ENCODE assay signal across 8 mouse cellular contexts in genomic region chr2:135659391-135660180, GRCm38 (mm10). TPM values are rescaled to one million over a fixed set of nuclear protein-coding genes. Genes with fewer than 3 reads are reported as not detected.
DNase-seq lines count a peak whose midpoint lies in the region; ATAC-seq and TF ChIP-seq lines count a peak whose summit lies in the region.

No protein-coding gene starts in this region.

- intact Hi-C loops in heart, postnatal 25 days (cut with DNase I), result loop anchor here (1.0 to 5.0 kb wide), 5 partner anchors 53 to 268 kb away; no protein-coding TSS in a partner anchor

- no peaks in the 10 kb centered on the region for H3K36me3 ChIP-seq in forebrain, embryonic 16.5 days (ENCODE audit: control insufficient read depth, insufficient read depth)
- H3K36me3 ChIP-seq in lung, embryonic 15.5 days, result no peaks in the 10 kb centered on the region

- peaks cover 11% of the 10 kb centered on the region for H3K4me1 ChIP-seq in forebrain, embryonic 16.5 days (replicated peaks; ENCODE audit: control insufficient read depth, insufficient read depth, low read length)
- H3K4me1 ChIP-seq in lung, embryonic 15.5 days, result 0 out of 2 replicates have a peak, but pooled peaks cover 6% of the 10 kb centered on the region

- peak overlapping the region; percentile 82 for H3K4me3 ChIP-seq in forebrain, embryonic 16.5 days (replicated peaks; ENCODE audit: low read length)
- peak overlapping the region; percentile 55 for H3K4me3 ChIP-seq in layer of hippocampus, adult 2 months
- H3K4me3 ChIP-seq in lung, embryonic 15.5 days, result peak overlapping the region; percentile 82

- peak; percentile 65 for DNase-seq in ES-CJ7 (ENCODE audit: low read depth, low spot score)
- DNase-seq in cerebellum, adult 11 months, result peak; percentile 73
- DNase-seq in heart, postnatal 25 days (ENCODE audit: low spot score), result peak; percentile 35
- peak in 1 of 2 experiments; percentile 12 for DNase-seq in layer of hippocampus, adult 2 months (ENCODE audit: low spot score in 2 of 2)
- peak; percentile 18 for DNase-seq in ovary, postnatal 10 days (ENCODE audit: low spot score)
- peak; percentile 79 for DNase-seq in thymus, postnatal 14 days

- TF ChIP-seq CTCF in layer of hippocampus, adult 2 months (conservative IDR thresholded peaks at IDR 0.05), result peak; percentile 35; the same call in 1 of the 2 replicates

- peak overlapping the region; percentile 93 for H3K27ac ChIP-seq in forebrain, embryonic 16.5 days (ENCODE audit: low read length)
- H3K27ac ChIP-seq in layer of hippocampus, adult 2 months, result peak overlapping the region; percentile 85
- H3K27ac ChIP-seq in lung, embryonic 15.5 days, result peak overlapping the region; percentile 96

- WGBS in forebrain, embryonic 16.5 days, result under 1% methylated on average over 61 of the region's 97 CpGs
- 1% methylated on average over 52 of the region's 97 CpGs for WGBS in lung, embryonic 15.5 days

- H3K9ac ChIP-seq in forebrain, embryonic 16.5 days (replicated peaks; ENCODE audit: low read depth, low read length), result peak overlapping the region; percentile 88
- H3K9ac ChIP-seq in lung, embryonic 15.5 days, result peak overlapping the region; percentile 93

- peak overlapping the region; percentile 77 for H3K4me2 ChIP-seq in forebrain, embryonic 16.5 days (ENCODE audit: low read length)
- H3K4me2 ChIP-seq in lung, embryonic 15.5 days, result peak overlapping the region; percentile 88

- peak; percentile 45 for ATAC-seq in forebrain, embryonic 16.5 days
- peak; percentile 40 for ATAC-seq in lung, embryonic 15.5 days (ENCODE audit: borderline replicate concordance, extremely low read depth, low FRiP score, low TSS enrichment)

- H3K27me3 ChIP-seq in forebrain, embryonic 16.5 days (replicated peaks; ENCODE audit: control insufficient read depth, insufficient read depth, low read length), result no peaks in the 10 kb centered on the region
- H3K27me3 ChIP-seq in lung, embryonic 15.5 days, result no peaks in the 10 kb centered on the region

- no peaks in the 10 kb centered on the region for H3K9me3 ChIP-seq in forebrain, embryonic 16.5 days (ENCODE audit: control insufficient read depth, low read length)
- no peaks in the 10 kb centered on the region for H3K9me3 ChIP-seq in lung, embryonic 15.5 days

RNA-seq across cellular contexts. Expression of gene Plcb4, which starts 0.8 kb away (rescaled TPM):
- polyA plus RNA-seq in forebrain, embryonic 16.5 days (2015; fragmentation: Nextera tagmentation; extraction: Ambion mirVana), result 15.9 and 19.7 TPM in 2 replicates
- 10 to 100 TPM; 71.2 to 71.9 TPM for total RNA-seq in heart, postnatal 25 days (2021)
- total RNA-seq in layer of hippocampus, adult 2 months (2021), result 10 to 100 TPM; 20.9 to 21.0 TPM
- 14.9 and 20.4 TPM in 2 replicates for polyA plus RNA-seq in lung, embryonic 15.5 days (2015; fragmentation: Nextera tagmentation; extraction: Ambion mirVana)
